Mouse (Mus musculus) forebrain, embryonic 10.5 days (tissue): ENCODE results near the gene Tmem45a. TPM values are rescaled to one million over a fixed set of nuclear protein-coding genes. Genes with fewer than 3 reads are reported as not detected.

Experiments
- DNase-seq: peaks from one replicate; pipeline ENCODE4 v3.0.0-alpha.2; 2017; ENCODE audit warnings: low spot score; ENCODE audit errors: extremely low spot score
- H3K27ac ChIP-seq: fragments of 300-500 bp; sonication (generic); 2 replicates; pipeline ENCODE4 v1.5.1; 2016; ENCODE audit warnings: mild to moderate bottlenecking
- H3K27me3 ChIP-seq: fragments of 300-500 bp; sonication (generic); 2 replicates; pipeline ENCODE4 v1.6.1; 2016; ENCODE audit warnings: mild to moderate bottlenecking; ENCODE audit not compliant: poor library complexity, severe bottlenecking
- H3K36me3 ChIP-seq: fragments of 300-500 bp; sonication (generic); replicated peaks from 2 replicates; pipeline ENCODE4 v1.6.1; 2016; ENCODE audit warnings: mild to moderate bottlenecking, moderate library complexity
- H3K4me1 ChIP-seq: fragments of 300-500 bp; sonication (generic); 2 replicates; pipeline ENCODE4 v1.6.1; 2016
- H3K4me3 ChIP-seq: fragments of 300-500 bp; sonication (generic); 2 replicates; pipeline ENCODE4 v1.5.1; 2016; ENCODE audit warnings: mild to moderate bottlenecking, moderate library complexity
- H3K9me3 ChIP-seq: fragments of 300-500 bp; sonication (generic); 2 replicates; pipeline ENCODE4 v1.6.1; 2016; ENCODE audit warnings: mild to moderate bottlenecking, moderate library complexity
- WGBS: fragments of 180-500 bp; shearing (Covaris S2); methylation state at CpG from one replicate; pipeline ENCODE4 v1.1.7; 2016; 5-methylcytosine and 5-hydroxymethylcytosine counted together
- polyA plus RNA-seq: library from polyadenylated mRNA; unstranded; fragments of >200 nt; fragmentation: Nextera tagmentation; extraction: Ambion mirVana; gene quantifications from 2 replicates; pipeline ENCODE4 v1.2.1, GENCODE M21; 2016

Tmem45a gene
- polyA plus RNA-seq, 1 experiment from 2014 or later, result 3.4 TPM

DNA sequence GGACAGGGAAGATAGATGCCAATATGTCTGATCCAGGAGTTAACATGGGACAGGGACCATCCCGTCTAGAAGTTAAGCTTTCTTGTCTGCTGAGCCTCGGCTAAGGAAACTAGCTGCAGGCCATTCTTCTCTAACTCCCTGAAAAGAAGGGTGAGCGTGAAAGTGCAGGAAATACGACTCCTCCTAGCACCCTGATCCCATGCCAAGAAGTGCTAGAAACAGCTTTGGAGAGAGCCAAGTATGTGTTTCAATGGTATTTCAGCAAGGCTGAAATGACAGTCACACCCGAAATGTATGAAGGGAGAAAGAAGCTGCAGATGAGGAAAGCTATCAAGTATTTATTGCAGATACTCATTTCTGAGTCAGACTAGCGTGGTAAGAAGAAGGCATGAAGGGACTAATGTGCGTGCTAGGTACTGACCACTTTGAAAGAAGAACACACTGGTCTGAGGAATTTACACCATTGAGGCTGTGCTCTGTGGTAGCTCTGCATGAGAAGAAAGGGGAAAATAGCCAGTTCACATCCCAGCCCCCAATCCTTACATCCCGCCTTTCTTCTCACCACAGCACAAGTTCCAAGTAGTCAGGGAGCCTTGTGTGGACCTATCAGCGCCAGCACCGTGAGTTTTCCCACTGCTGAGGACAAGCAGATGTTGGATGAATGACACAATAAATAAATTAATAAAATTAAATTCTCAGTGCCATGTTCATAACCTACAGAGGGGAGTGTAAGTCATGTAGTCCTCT is 33.0 kb downstream of the Tmem45a start:
- Histone ChIP-seq H3K36me3 (no peaks in the 10 kb centered on the region), H3K27ac (no peak overlapping the region), H3K4me1 (no peaks in the 10 kb centered on the region), H3K4me3 (no peak overlapping the region), H3K27me3 (no peaks in the 10 kb centered on the region), H3K9me3 (no peaks in the 10 kb centered on the region)
- WGBS, result 74% methylated on average over 10 of the region's 10 CpGs
- no peak for DNase-seq

DNA sequence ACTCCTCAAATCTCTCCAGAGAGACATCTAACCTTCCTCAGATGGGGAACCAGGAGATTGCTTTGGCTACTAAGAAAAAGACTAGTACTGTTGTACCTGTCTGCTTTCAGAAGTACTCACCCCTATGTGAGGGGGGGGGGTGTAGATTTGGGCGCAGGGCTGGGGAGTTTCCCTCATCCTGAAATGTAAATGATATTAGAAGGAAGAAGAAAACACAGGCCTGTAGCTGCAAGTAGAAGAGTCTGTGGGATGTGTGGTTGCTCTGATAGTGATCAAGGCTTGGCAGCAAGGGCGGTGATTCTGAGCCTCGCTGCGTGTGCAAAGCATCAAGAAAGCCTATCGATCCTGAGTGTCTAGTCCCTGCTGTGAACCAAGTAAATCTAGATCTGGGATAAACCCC is 43.0 kb downstream of the Tmem45a start:
- DNase-seq, result no peak
- no peak overlapping the region for H3K27ac ChIP-seq
- no peaks in the 10 kb centered on the region for H3K4me1 ChIP-seq
- no peaks in the 10 kb centered on the region for H3K9me3 ChIP-seq
- 88% methylated on average over 5 of the region's 5 CpGs for WGBS
- H3K27me3 ChIP-seq, result no peaks in the 10 kb centered on the region
- H3K4me3 ChIP-seq, result no peak overlapping the region
- H3K36me3 ChIP-seq, result no peaks in the 10 kb centered on the region

DNA sequence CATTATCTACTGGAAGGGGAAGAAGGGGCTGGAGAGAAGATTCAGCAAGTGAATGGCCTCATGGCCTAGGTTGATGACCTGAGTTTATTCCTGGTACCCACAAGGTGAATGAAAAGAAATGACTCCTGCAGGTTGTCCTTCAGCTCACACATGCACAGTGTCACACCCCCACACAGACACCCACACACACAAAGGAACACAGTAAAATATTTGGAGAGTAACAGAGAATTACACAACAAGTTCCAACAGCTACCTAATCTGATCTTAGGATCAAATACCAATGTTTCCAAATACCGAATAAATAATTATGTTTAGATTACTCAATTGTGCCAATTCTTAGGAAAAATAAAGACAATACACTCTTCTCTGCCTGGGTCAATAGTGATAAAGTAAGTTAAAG is 52.7 kb downstream of the Tmem45a start:
- Histone ChIP-seq H3K4me3 (no peak overlapping the region), H3K27ac (no peak overlapping the region), H3K9me3 (no peaks in the 10 kb centered on the region), H3K4me1 (no peaks in the 10 kb centered on the region), H3K27me3 (no peaks in the 10 kb centered on the region), H3K36me3 (no peaks in the 10 kb centered on the region)
- WGBS, result 87% methylated on average over 1 of the region's 1 CpGs
- DNase-seq, result no peak

DNA sequence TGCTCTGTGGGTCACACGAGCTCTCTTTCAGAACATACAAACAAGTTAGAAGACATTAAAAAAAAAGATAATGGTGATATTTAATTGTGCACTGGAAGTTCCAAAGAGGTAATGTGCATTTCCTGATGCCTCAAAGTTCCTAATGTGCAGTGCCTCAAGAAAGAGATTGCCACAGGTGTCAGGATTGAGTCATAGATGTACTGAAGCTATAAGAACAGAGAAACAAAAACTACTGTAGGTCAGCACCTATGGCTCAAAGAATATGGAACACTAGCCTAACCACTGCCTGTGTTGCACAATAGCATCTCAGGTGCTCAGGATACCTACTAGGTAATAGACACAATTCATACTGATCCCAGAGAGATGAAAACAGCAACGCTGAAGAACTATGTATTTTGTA is 54.0 kb downstream of the Tmem45a start:
- no peaks in the 10 kb centered on the region for H3K9me3 ChIP-seq
- no peak overlapping the region for H3K4me3 ChIP-seq
- no peaks in the 10 kb centered on the region for H3K4me1 ChIP-seq
- no peak for DNase-seq
- no peaks in the 10 kb centered on the region for H3K36me3 ChIP-seq
- no peak overlapping the region for H3K27ac ChIP-seq
- WGBS, result 91% methylated on average over 2 of the region's 2 CpGs
- no peaks in the 10 kb centered on the region for H3K27me3 ChIP-seq

DNA sequence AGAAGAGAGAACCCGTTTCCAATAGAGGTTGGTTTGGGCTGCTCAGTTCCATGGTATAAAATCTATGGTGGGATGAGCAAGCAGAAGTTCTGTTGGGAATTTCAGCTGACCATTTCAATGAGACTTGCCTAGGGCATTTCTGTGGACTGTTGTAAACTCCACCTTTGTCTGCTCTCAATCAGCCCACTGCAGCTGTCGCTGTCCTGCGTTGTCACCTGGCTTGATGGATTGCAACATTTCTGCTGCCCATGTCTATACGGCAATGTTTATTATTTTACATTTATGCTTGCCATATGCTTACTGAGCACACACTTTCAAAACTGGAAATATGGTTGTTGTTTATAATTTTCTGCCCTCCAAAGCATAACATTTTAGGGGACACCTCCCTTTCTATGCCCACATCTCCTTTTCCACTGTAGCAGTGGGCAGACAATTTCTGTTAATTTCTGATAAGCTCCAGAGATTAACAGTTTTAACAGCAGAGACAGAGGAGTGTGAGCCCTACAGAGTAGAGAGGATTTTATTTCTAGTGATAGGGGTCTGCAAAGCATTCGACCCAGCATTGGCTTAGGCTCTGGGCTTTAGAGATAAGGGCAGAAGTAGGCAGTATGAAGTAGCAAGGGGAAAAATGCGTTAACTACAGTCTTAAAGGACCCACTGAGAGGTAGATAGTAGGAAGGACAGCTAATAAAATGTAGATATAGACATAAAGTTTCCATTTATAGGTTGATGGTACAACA is 84.4 kb downstream of the Tmem45a start:
- no peak for DNase-seq
- Histone ChIP-seq H3K9me3 (no peaks in the 10 kb centered on the region), H3K36me3 (no peaks in the 10 kb centered on the region), H3K4me1 (no peaks in the 10 kb centered on the region), H3K27ac (no peak overlapping the region), H3K4me3 (no peak overlapping the region), H3K27me3 (no peaks in the 10 kb centered on the region)
- 92% methylated on average over 6 of the region's 6 CpGs for WGBS

DNA sequence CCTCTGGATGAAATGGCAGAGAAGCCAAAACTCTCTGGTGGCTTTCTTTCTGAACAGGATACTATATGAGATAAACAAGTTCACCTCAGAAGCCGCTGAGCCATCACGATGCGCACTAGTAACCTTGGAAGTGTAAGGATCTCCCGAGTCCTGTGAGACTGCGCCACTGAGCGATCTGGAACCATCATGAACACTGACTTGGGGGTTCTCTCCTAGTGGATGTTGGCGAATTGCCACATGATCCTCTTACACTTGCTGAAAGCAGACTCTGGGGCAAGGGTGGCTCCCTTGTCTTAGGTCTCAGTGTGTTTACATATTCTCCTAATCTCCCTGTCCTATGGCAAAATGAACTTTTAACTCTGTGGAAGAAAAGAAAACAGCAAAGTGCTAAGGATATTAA is 85.0 kb downstream of the Tmem45a start:
- H3K4me3 ChIP-seq, result no peak overlapping the region
- H3K9me3 ChIP-seq, result no peaks in the 10 kb centered on the region
- no peaks in the 10 kb centered on the region for H3K27me3 ChIP-seq
- 87% methylated on average over 7 of the region's 7 CpGs for WGBS
- no peak for DNase-seq
- H3K27ac ChIP-seq, result no peak overlapping the region
- no peaks in the 10 kb centered on the region for H3K4me1 ChIP-seq
- H3K36me3 ChIP-seq, result no peaks in the 10 kb centered on the region

DNA sequence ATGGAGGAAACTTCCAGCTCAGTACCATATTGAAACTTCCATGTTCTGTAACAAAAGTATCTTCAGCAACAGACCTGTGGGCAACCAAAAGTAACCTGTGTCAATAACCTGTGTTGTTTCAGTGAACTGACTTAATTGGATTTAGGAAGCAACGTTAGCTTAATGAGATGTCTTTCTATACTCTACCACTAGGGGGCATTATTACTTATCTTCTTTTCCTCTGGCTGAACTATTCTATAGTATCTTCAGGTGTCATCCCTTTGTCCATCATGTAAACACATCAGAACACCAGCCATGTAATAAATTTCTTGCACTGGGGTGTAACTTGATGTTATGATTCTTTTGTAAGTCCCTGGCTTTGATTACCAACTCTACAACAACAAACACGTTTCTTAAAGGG is 85.5 kb downstream of the Tmem45a start:
- WGBS, result 43% methylated on average over 2 of the region's 2 CpGs

DNA sequence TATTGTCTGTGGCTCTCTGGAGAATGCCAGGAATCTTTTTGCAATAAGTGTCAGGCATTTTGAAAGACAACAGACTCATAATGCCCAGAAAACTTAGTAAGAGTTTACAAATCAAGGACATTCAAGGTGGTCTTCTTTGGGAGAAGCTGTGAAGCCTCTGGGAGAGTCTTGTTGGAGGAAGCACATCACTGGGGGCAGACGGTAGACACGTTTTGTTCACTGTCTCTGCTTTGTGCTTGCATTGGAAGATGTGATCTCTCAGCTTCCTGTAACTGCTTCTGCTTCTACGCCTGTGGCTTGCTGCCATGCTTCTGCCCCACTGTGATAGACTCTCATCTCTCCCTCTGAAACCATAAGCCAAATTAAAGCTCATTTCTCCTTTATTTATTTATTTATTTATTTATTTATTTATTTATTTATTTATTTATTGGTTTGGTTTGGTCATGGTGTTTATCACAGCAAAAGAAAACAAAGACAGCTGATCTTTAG is 86.4 kb downstream of the Tmem45a start:
- no peak overlapping the region for H3K4me3 ChIP-seq
- H3K9me3 ChIP-seq, result no peaks in the 10 kb centered on the region
- whole genome bisulfite sequencing, result 90% methylated on average over 3 of the region's 3 CpGs
- H3K36me3 ChIP-seq, result no peaks in the 10 kb centered on the region
- no peak overlapping the region for H3K27ac ChIP-seq
- DNase-seq, result no peak
- no peaks in the 10 kb centered on the region for H3K27me3 ChIP-seq
- H3K4me1 ChIP-seq, result no peaks in the 10 kb centered on the region

More for the DNA sequence above, 85.5 kb downstream of the Tmem45a start:
- Histone ChIP-seq H3K36me3 (no peaks in the 10 kb centered on the region), H3K4me1 (no peaks in the 10 kb centered on the region), H3K27ac (no peak overlapping the region), H3K9me3 (no peaks in the 10 kb centered on the region), H3K27me3 (no peaks in the 10 kb centered on the region), H3K4me3 (no peak overlapping the region)
- no peak for DNase-seq

DNA sequence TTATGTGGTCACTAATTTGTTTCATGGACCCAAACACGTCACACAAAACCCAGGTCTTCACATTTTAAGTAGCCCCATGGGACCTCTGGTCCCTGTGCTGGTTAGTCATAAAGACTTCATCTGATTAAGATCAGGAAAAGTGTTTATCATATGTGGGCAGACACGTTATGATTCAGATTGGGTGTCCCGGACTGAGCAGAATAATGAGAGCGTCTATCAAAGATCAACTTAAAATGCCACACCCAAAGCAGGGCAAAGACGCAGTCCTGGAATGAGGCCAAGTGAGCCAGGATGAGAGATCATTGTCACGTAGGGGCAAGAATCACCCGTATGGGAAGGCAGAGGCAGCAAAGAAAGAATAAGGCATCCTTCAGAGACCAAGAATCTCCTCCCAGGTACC is 87.1 kb downstream of the Tmem45a start:
- 91% methylated on average over 7 of the region's 7 CpGs for WGBS

DNA sequence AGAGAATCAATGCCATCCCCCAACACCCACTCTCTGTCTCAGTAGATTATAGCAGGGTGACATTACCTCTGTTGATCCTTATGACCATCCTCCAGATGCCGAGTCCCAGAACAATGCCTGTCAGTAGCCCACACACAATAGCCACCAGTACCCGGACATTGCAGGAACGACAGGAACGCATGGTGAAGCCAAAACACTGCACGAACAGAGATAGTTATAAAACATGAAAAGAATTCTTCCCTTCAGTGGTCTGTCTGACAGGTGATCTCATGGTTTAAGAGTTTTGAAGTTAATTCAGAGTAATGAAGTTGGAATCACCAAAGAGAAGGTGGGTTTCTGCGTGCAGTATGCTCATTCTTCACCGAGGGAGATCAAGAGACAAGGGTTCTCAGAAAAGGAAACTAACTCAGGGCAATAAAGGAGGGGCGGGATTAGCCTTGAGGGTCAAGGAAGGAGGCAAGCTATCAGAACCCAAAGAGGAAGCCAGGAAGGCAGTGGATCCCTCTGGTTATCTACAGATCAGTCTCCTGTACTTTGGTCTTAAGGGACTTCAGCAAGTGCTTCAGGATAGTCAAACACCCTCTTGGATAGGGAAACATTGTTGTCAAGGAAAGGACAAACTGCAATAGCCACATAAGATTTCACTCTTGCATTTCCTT is 90.4 kb downstream of the Tmem45a start, which contains the start of gene Adgrg7:
Gene Adgrg7 (minus strand): TSS at position 375 of the 659 bp plus-strand sequence.
- H3K36me3 ChIP-seq, result no peaks in the 10 kb centered on the region
- no peak for DNase-seq
- no peaks in the 10 kb centered on the region for H3K27me3 ChIP-seq
- WGBS, result 81% methylated on average over 8 of the region's 8 CpGs
- H3K9me3 ChIP-seq, result no peaks in the 10 kb centered on the region
- no peak within 1 kb of the TSS for H3K4me3 ChIP-seq
- no peak within 1 kb of the TSS for H3K27ac ChIP-seq
- no peaks in the 10 kb centered on the region for H3K4me1 ChIP-seq

More for the DNA sequence above, 87.1 kb downstream of the Tmem45a start:
- Histone ChIP-seq H3K27me3 (no peaks in the 10 kb centered on the region), H3K4me1 (no peaks in the 10 kb centered on the region), H3K9me3 (no peaks in the 10 kb centered on the region), H3K27ac (no peak overlapping the region), H3K4me3 (no peak overlapping the region), H3K36me3 (no peaks in the 10 kb centered on the region)
- no peak for DNase-seq

DNA sequence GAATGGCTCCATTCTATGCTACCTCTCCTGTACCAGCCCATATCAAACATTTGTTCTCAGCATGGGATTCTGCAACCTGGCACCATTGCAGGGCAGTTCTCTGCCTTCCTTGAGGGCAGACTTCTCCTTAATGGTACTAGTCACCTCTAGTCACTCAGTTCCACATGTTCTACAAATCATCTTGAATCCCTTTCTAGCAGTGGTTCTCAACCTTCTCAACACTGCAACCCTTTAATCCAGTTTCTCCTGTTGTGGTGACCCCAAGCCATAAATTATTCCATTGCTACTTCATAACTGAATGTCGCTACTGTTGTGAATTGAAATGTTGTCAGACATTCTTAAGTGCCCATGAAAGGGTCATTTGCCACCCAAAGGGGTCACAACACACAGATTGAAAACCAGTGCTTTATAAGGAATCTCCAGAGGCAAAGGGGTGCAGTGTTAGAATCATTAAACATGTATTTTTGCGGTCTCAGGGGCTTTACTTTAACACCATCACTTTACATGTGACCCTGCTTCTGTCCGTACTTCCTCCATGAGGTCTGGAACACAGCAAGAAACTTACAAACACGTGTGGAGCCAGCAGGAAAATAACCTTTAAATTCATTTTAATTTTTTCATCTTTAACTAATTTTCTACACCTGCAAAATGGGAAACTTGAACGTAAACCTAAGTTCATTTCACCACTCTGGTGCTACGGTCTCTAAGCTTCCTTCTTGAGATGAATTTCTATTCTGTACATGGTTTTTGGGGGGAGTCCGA is 91.4 kb downstream of the Tmem45a start:
- Histone ChIP-seq H3K36me3 (no peaks in the 10 kb centered on the region), H3K27me3 (no peaks in the 10 kb centered on the region), H3K4me3 (no peak overlapping the region), H3K4me1 (no peaks in the 10 kb centered on the region), H3K9me3 (no peaks in the 10 kb centered on the region), H3K27ac (no peak overlapping the region)
- 91% methylated on average over 7 of the region's 7 CpGs for WGBS
- no peak for DNase-seq

DNA sequence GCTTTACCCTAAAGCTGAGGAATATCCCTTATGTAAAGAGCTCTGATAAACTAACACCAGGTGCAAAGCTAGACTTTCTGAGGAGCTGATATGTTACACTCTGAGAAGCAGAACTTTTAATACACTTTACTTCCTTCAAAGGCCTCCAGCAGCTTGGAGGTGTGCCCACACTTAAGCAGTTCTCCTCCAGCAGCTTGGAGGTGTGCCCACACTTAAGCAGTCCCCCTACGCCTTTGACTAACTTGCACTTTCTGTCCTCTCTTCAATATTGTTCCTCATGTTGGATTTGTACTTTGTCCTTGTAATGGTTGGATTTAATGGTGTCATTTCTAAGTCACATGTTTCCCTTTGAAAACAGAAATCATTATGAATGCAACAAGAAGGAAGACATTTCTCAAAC is 92.2 kb downstream of the Tmem45a start:
- no peak overlapping the region for H3K4me3 ChIP-seq
- H3K9me3 ChIP-seq, result no peaks in the 10 kb centered on the region
- H3K27me3 ChIP-seq, result no peaks in the 10 kb centered on the region

More for the DNA sequence above, 92.2 kb downstream of the Tmem45a start:
- WGBS, result 84% methylated on average over 1 of the region's 1 CpGs
- no peak for DNase-seq
- no peaks in the 10 kb centered on the region for H3K36me3 ChIP-seq
- H3K4me1 ChIP-seq, result no peaks in the 10 kb centered on the region
- H3K27ac ChIP-seq, result no peak overlapping the region
